Mouse (Mus musculus) thymus, adult 18-20 months (tissue): ENCODE results near the gene Olfr827.

ENCODE experiments used
- DNase-seq, 2 experiments: peaks; one replicate each; pipeline ENCODE4 v3.0.0; 2022; ENCODE audit warnings: mixed read lengths in 2 of 2

Gene Olfr827

DNA sequence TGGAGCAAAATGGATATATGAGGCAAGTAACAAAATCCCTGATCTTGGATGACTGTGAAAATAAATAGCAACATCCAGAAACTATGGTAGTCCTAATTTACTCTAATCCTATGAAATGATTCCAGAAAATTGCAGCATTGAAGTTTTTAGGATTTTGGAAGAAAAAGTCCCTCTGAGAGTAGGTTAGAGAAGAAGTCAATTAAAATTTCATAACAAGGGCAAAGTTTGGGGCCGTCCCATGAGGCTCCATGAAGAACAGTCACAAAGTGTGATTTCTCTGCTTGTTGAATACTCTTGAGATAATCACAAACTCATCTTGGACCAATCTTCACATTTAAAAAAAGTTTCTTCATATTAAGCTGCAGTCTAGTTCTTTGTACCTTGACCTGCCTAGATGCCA, at the start of gene Olfr827:
Gene Olfr827, minus strand, starts transcription at position 101 of the 400 bp plus-strand sequence.
- DNase-seq: no peak

DNA sequence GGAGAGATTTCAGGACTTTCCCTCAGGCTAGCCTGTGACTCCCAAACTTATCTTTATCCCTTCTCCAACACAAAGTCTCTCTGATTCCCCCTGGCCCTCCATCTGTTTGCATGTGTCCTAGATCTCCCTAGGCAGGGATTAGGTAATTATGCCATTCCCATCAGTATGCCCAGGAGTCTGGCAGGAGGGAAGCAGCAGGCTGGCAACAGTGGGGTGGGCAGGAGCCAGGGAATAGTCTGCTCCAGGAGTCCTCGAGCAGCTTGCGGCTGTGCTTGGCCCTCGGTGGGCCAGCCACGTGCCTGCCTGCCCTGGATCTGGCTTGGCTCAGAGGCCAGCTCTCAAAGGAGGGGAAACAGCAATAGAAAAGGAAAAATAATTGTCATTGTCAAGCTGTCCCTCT, 49.0 kb upstream of the Olfr827 start:
- no peak for DNase-seq

DNA sequence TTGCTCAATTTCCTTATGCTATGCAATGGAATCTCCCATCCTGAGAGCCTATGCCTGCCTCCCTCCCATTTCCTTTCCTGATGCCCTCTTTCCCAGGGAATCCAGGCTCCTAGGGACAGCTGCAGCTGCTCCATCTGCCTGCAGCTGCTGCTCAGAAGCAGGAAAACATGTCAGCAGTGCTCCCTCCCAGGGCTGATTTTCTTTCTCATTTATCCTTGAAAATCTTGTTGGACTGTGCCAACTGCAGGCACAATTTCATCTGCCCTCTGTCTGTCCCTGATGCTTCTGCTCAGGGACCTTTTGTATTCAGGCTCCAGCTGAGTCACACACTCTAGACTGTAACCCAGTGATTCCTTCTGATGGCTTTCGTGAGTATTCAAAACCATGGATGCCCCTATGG, 45.3 kb upstream of the Olfr827 start:
- DNase-seq: no peak

DNA sequence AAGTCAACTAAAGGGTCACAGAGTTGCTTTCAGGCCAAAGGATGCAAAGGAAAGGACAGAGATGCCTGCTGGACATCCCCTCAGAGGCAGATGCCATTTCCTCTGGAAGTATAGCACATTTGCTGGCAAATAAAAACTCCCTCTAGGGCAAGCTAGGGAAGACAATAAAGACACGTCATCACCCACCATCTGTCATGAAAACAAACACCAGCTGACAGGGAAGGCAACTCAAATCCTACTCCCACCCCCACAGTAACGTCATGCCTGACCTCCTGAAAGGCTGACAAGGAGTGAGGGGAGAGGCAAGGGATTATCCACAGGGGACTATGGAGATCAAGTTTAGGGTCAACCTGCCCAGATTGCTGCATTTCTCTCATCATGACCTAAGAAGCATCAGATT, 30.1 kb upstream of the Olfr827 start:
- DNase-seq: no peak

DNA sequence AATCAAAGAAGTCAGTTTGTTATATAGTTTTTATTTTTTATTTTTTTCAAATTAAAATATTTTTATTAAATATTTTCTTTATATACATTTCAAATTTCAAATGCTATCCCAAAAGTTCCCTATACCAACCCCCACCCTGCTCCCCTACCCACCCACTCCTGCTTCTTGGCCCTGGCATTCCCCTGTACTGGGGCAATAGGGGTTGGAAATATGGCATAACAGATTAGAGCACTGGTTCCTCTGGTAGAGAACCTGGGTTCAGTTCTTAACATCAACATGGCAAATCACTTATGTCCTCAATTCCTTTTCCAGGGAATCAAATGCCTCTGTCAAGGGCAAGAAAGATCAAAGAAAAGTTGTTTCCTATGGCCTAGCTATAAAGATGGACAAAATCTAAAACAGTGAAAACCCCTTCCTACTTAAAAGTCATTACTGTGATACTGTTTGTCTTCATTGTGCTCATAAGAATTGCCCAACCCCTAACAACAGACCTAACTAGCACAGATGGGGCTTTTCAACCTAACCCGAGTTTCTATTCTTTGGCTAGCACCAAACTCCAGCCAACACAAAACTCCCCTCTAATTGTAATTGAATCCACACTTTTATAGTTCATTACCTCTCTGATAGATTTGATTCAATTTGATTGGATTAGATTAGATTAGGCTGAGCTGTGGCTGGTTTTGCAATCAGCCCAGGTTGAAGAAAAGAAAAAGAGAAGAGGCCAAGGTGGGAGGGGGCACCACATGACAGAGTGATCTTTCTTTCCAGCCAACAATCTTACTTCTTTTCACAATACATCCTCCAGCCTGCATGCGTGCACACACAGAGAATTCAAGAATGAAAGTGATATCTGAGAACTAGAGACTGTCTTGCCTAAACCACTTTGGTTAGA, 24.4 kb upstream of the Olfr827 start:
- DNase-seq: no peak

DNA sequence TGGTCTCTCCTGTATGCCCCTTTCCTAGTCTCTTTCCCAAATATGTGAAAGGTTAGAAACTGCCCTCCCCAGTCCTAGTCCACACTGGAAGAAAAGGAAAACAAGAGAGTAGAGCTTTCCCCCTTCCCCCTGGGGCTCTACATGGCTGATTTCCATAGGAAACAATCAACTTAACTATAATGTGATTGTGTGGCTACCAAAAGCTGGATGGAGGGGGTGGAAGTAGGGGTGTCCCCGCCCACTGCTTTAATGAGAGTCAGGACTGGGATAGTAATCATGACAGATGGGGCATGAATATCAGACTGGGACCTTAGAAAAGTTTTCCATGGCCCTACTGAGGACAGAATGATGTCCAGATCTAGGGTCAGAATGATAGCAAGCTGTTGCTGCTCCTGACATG, 20.4 kb upstream of the Olfr827 start:
- no peak for DNase-seq

DNA sequence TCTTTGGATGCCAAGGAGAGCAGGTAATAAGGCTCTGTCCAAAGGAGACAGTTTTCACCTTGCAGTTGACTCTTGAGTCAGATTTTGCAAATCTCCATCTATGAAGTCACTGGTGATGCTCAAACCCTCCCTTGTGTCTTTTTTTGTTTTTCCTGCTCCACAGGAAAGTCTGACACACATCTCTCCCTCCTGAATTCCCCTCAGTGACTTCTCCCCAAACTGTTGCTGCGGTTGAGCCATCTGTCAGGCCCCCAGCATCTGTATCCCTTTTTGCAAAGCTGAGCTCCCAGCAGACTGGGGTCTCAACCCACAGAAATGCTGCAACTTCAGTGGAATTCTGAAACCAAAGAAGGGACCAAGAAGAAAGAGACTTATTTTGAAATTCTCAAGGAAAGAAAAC, 17.9 kb upstream of the Olfr827 start:
- no peak for DNase-seq

DNA sequence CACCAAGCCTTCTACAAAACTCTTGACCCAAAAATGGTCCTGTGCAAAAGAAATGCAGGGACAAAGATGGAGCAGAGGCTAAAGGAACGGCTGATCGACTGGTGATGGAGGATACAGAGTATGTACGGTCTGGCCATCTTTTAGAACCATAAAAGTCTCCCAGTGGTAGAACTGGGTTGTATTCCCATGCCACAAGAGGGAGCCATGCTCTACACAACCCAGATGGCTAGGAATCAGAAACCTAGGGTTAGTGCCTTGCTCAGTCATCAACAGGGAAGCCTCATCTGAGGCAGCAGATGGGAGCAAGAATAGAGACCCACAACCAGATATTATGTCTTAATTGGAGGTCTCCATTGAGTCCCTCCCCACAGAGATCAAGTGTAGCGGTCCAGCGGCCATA, 15.4 kb upstream of the Olfr827 start:
- DNase-seq: no peak

DNA sequence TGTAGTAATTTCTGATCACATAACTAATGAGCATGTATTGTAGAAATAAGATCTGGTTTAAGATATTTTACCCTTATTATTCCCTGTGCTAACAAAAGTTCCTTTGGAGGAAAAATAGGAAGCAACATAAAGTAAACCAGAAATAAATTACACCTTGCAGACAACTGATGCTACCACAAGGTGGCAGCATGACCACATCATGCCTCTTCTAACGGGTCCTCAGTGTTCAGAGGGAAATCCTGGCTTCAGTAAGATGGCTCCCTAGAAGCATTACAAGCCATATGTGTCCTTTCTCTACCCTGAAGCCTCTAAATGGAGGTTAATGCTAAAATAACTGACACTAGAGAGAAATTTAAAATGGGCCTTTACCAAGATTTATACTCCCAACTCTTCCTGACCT, 14.0 kb upstream of the Olfr827 start:
- peak in 1 of 2 experiments; percentile 5 for DNase-seq

DNA sequence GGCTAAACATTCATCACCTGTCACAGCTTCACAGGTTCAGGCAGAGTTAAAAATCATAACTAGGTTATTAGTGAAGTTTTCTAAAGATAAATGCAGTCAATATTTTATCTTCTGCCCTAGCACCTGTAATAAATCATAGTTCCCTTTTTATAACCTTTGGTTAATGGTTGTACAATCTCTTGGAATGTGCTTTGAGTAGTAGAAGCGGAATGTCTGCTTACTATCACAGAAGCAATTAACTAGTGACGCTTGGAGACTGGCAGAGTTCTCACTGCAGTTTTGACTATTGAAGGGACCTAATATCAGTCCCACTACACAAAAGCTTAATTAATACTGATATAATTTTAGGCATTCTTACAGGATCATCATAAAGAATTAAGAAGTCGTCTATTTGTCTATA, 10.8 kb upstream of the Olfr827 start:
- DNase-seq: no peak

DNA sequence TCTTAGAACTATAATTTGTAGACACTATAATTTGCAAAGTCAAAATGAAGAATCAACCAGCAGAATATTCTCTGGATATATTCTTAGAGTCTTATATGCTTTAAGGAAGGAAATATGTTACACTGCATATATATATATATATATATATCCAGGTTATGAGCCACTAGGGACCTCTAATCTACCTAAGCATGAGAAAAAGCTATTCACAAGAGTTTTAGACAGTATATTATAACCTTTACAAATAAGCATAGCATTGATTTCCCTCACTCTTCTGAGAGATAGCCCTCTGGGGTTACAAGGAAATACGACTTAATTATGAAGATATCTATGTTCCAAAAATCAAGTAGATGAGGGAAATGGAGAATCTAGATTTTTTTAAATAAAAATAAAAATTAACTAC, 30.1 kb downstream of the Olfr827 start, which contains the start of gene Olfr826:
Gene Olfr826, minus strand, starts transcription at position 101 of the 400 bp plus-strand sequence.
- no peak for DNase-seq

DNA sequence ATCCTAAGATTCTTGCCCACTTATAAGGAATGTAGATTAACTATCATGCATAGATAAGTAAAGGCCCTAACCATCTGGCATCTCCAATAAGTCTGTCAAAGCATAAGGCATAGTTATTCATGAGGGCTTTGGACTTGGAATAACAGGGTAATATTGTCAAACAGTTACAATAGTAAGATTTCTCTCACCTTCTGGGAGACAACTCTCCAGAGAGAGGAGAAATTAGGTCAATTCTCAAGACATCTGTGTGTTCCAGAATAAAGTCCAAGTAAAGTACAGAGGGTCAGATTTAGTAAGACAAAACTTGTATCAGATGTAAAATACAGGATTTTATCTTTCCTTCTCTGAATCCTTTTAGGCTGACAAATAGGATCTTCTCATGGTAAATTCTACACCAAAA, 47.5 kb downstream of the Olfr827 start, which contains the start of gene Olfr825:
Gene Olfr825, minus strand, starts transcription at position 101 of the 400 bp plus-strand sequence.
- no peak for DNase-seq

DNA sequence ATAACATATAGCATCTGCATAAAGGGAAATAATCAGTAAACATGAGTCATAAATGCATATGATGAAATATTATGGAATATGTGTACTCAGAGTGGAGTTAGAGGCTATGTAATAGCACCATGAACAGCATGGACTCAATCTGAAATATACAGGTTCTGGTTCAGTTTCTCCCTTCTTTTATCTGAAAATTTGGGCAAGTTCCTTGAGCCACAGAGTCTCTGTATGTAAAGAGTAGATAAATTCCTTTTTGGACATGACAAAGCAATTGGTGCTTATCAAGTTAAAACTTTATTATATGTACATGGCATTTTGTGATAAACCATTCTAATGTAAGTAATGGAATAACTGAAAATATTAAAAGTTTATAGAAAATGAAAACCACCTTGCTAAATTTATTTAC, 49.0 kb downstream of the Olfr827 start:
- DNase-seq: no peak
